Mouse (Mus musculus) forebrain, embryonic 12.5 days (tissue): ENCODE measurements around the gene Ndufs6. TPM values are rescaled to one million over a fixed set of nuclear protein-coding genes. Genes with fewer than 3 reads are reported as not detected.
A peak's percentile ranks its signal among the peaks of the same experiment; 100 is the strongest.

Source experiments
- ATAC-seq: fragments of 200-750 bp; cut with Nextera tagmentation; 2 replicates; pipeline ENCODE4 v1.8.0; 2017; ENCODE audit warnings: moderate TSS enrichment; ENCODE audit not compliant: low FRiP score
- H3K27ac ChIP-seq: fragments of 300-500 bp; sonication (generic); 2 replicates; pipeline ENCODE4 v1.5.1; 2016; ENCODE audit warnings: mild to moderate bottlenecking
- H3K27me3 ChIP-seq: fragments of 300-500 bp; sonication (generic); 2 replicates; pipeline ENCODE4 v1.6.1; 2016; ENCODE audit warnings: mild to moderate bottlenecking
- H3K36me3 ChIP-seq: fragments of 300-500 bp; sonication (generic); replicated peaks from 2 replicates; pipeline ENCODE4 v1.6.1; 2016; ENCODE audit warnings: mild to moderate bottlenecking
- H3K4me1 ChIP-seq: fragments of 300-500 bp; sonication (generic); 2 replicates; pipeline ENCODE4 v1.6.1; 2016
- H3K4me2 ChIP-seq: fragments of 300-500 bp; sonication (generic); 2 replicates; pipeline ENCODE4 v1.6.1; 2016; ENCODE audit warnings: mild to moderate bottlenecking, moderate library complexity
- H3K4me3 ChIP-seq: fragments of 300-500 bp; sonication (generic); replicated peaks from 2 replicates; pipeline ENCODE4 v1.5.1; 2016; ENCODE audit warnings: mild to moderate bottlenecking
- H3K9ac ChIP-seq: fragments of 300-500 bp; sonication (generic); 2 replicates; pipeline ENCODE4 v1.6.1; 2016; ENCODE audit warnings: mild to moderate bottlenecking
- H3K9me3 ChIP-seq: fragments of 300-500 bp; sonication (generic); 2 replicates; pipeline ENCODE4 v1.6.1; 2016
- WGBS: fragments of 180-500 bp; shearing (Covaris S2); methylation state at CpG from one replicate; pipeline ENCODE4 v1.1.7; 2016; 5-methylcytosine and 5-hydroxymethylcytosine counted together
- polyA plus RNA-seq: library from polyadenylated mRNA; unstranded; fragments of >200 nt; fragmentation: Nextera tagmentation; extraction: Ambion mirVana; gene quantifications from 2 replicates; pipeline ENCODE4 v1.2.1, GENCODE M21; 2016

Gene Ndufs6
- polyA plus RNA-seq, 1 experiment from 2014 or later, result 309 TPM

GRCm38 (mm10) chr13:73304729-73305128 lies 23.6 kb downstream of the Ndufs6 start:
- Histone ChIP-seq H3K36me3 (no peaks in the 10 kb centered on the region), H3K9me3 (no peaks in the 10 kb centered on the region), H3K4me3 (no peak overlapping the region), H3K9ac (no peak overlapping the region), H3K27me3 (peaks cover 27% of the 10 kb centered on the region), H3K27ac (peak overlapping the region; percentile 42; the same call in 1 of the 2 replicates), H3K4me1 (peaks cover 24% of the 10 kb centered on the region), H3K4me2 (no peak overlapping the region)
- 57% methylated on average over 6 of the region's 6 CpGs for WGBS
- ATAC-seq, result no peak

GRCm38 (mm10) chr13:73299322-73299721 lies 29.0 kb downstream of the Ndufs6 start:
- 90% methylated on average over 5 of the region's 5 CpGs for WGBS
- no peak for ATAC-seq

GRCm38 (mm10) chr13:73298717-73299116 lies 29.6 kb downstream of the Ndufs6 start:
- Histone ChIP-seq H3K27ac (no peak overlapping the region), H3K4me1 (no peaks in the 10 kb centered on the region), H3K36me3 (no peaks in the 10 kb centered on the region), H3K4me3 (no peak overlapping the region), H3K27me3 (no peaks in the 10 kb centered on the region; the same call in 1 of the 2 replicates), H3K9me3 (no peaks in the 10 kb centered on the region), H3K9ac (no peak overlapping the region), H3K4me2 (no peak overlapping the region)
- WGBS, result 72% methylated on average over 4 of the region's 4 CpGs
- no peak for ATAC-seq

More at GRCm38 (mm10) chr13:73299322-73299721, 29.0 kb downstream of the Ndufs6 start:
- Histone ChIP-seq H3K27me3 (no peaks in the 10 kb centered on the region; the same call in none of the 2 replicates), H3K4me1 (no peaks in the 10 kb centered on the region), H3K4me3 (no peak overlapping the region), H3K4me2 (no peak overlapping the region), H3K9ac (no peak overlapping the region), H3K9me3 (no peaks in the 10 kb centered on the region), H3K36me3 (no peaks in the 10 kb centered on the region), H3K27ac (no peak overlapping the region)

GRCm38 (mm10) chr13:73291102-73291501 lies 37.2 kb downstream of the Ndufs6 start:
- no peak for ATAC-seq
- WGBS, result 49% methylated on average over 2 of the region's 2 CpGs
- Histone ChIP-seq H3K4me2 (no peak overlapping the region), H3K9me3 (no peaks in the 10 kb centered on the region), H3K4me3 (no peak overlapping the region), H3K27me3 (0 out of 2 replicates have a peak, but pooled peaks cover 12% of the 10 kb centered on the region), H3K4me1 (no peaks in the 10 kb centered on the region), H3K36me3 (no peaks in the 10 kb centered on the region), H3K27ac (no peak overlapping the region), H3K9ac (no peak overlapping the region)

DNA sequence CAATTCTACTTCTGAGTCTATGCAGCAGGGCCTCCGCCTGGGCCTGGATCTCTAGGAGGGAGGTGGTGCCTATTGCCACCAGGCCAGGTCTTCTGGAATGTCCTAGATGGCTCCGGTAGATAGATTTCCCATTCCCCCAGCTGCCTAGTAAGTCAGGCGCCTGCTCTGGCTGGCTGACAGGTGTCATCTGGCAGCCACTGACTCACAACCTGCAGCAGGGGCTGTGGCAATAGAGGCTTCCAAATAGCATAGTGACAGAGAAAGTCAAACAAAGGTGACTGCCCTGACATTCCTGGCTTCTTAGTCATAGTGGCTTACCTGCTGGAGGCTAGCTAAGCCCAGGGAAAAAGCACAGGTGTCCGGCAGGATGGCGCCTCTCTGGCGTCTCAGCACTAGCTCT lies 38.1 kb downstream of the Ndufs6 start:
- Histone ChIP-seq H3K27me3 (0 out of 2 replicates have a peak, but pooled peaks cover 13% of the 10 kb centered on the region), H3K4me2 (no peak overlapping the region), H3K4me3 (no peak overlapping the region), H3K9me3 (no peaks in the 10 kb centered on the region), H3K4me1 (no peaks in the 10 kb centered on the region), H3K9ac (no peak overlapping the region), H3K36me3 (no peaks in the 10 kb centered on the region), H3K27ac (no peak overlapping the region)
- ATAC-seq, result no peak
- 90% methylated on average over 6 of the region's 6 CpGs for WGBS

GRCm38 (mm10) chr13:73283534-73283933 lies 44.8 kb downstream of the Ndufs6 start:
- Histone ChIP-seq H3K4me2 (no peak overlapping the region), H3K4me1 (no peaks in the 10 kb centered on the region), H3K27me3 (peaks cover 30% of the 10 kb centered on the region; the same call in 1 of the 2 replicates), H3K4me3 (no peak overlapping the region), H3K9me3 (no peaks in the 10 kb centered on the region), H3K36me3 (no peaks in the 10 kb centered on the region), H3K9ac (no peak overlapping the region), H3K27ac (no peak overlapping the region)
- WGBS, result 94% methylated on average over 1 of the region's 1 CpGs
- no peak for ATAC-seq

GRCm38 (mm10) chr13:73282407-73282806 lies 45.9 kb downstream of the Ndufs6 start:
- H3K27me3 ChIP-seq, result peaks cover 29% of the 10 kb centered on the region; the same call in 1 of the 2 replicates
- no peaks in the 10 kb centered on the region for H3K4me1 ChIP-seq
- no peak overlapping the region for H3K9ac ChIP-seq
- no peak overlapping the region for H3K4me2 ChIP-seq
- no peaks in the 10 kb centered on the region for H3K36me3 ChIP-seq
- no peaks in the 10 kb centered on the region for H3K9me3 ChIP-seq
- ATAC-seq, result no peak
- WGBS, result 91% methylated on average over 2 of the region's 2 CpGs
- no peak overlapping the region for H3K27ac ChIP-seq
- no peak overlapping the region for H3K4me3 ChIP-seq

DNA sequence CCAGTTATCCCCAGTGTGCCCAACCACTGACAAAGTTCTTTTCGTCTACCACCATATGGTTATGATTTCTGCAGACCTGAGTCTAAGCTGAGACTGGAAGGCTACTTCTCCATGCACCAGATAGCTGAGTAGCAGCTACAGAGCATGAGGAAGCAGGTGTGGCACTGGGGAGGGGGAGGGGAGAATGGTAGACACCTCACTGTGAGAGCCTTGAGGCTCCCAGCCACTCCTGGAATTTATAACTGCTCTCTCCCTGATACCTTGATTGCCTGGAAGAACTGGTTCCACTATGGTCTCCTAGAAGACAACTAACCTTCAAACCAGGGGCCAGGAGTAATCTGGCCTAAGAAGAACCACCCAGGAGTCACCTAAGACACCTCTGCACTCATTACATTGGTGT lies 49.1 kb downstream of the Ndufs6 start:
- no peak overlapping the region for H3K27ac ChIP-seq
- H3K9me3 ChIP-seq, result no peaks in the 10 kb centered on the region
- 84% methylated on average over 1 of the region's 1 CpGs for WGBS
- H3K9ac ChIP-seq, result no peak overlapping the region
- H3K4me1 ChIP-seq, result no peaks in the 10 kb centered on the region
- peaks cover 54% of the 10 kb centered on the region for H3K27me3 ChIP-seq
- ATAC-seq, result no peak
- H3K4me3 ChIP-seq, result no peak overlapping the region
- H3K36me3 ChIP-seq, result no peaks in the 10 kb centered on the region
- no peak overlapping the region for H3K4me2 ChIP-seq

DNA sequence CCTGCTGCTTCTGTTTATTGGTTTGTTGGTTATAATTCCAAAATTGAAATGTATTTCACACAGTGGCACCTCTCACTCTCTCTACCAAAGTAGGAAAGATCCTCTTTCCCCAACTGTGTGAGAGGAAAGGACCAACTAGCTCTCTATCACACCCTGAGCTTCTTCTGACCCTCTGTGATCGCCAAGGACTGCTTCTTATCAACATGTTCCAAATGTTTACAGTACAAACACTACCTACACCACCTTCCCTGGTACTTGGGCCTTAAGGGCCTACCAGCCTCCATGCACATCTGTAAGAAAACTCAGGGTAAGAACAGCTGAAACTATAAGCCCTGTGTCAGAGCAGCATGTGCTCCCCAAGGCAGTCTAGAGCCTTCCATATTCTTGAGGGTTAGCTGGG lies 50.5 kb downstream of the Ndufs6 start:
- Histone ChIP-seq H3K9ac (no peak overlapping the region), H3K4me2 (no peak overlapping the region), H3K4me1 (no peaks in the 10 kb centered on the region), H3K9me3 (no peaks in the 10 kb centered on the region), H3K4me3 (no peak overlapping the region), H3K36me3 (no peaks in the 10 kb centered on the region), H3K27me3 (peaks cover 59% of the 10 kb centered on the region), H3K27ac (no peak overlapping the region)
- no peak for ATAC-seq
- WGBS, result 69% methylated on average over 1 of the region's 1 CpGs

GRCm38 (mm10) chr13:73277361-73277760 lies 51.0 kb downstream of the Ndufs6 start:
- Histone ChIP-seq H3K27ac (no peak overlapping the region), H3K4me1 (peaks cover 3% of the 10 kb centered on the region; the same call in 1 of the 2 replicates), H3K4me2 (no peak overlapping the region), H3K36me3 (no peaks in the 10 kb centered on the region), H3K4me3 (no peak overlapping the region), H3K27me3 (peaks cover 63% of the 10 kb centered on the region), H3K9me3 (no peaks in the 10 kb centered on the region), H3K9ac (no peak overlapping the region)
- no peak for ATAC-seq
- 90% methylated on average over 6 of the region's 6 CpGs for WGBS

- H3K4me2 ChIP-seq, result no peak overlapping the region
- no peak for ATAC-seq
- no peaks in the 10 kb centered on the region for H3K9me3 ChIP-seq
- peaks cover 93% of the 10 kb centered on the region for H3K27me3 ChIP-seq
- no peak overlapping the region for H3K27ac ChIP-seq
- no peaks in the 10 kb centered on the region for H3K36me3 ChIP-seq
- H3K9ac ChIP-seq, result no peak overlapping the region
- H3K4me3 ChIP-seq, result no peak overlapping the region
- 27% methylated on average over 1 of the region's 1 CpGs for WGBS
- peaks cover 26% of the 10 kb centered on the region for H3K4me1 ChIP-seq
Measured at GRCm38 (mm10) chr13:73273536-73273935, 54.8 kb downstream of the Ndufs6 start.

DNA sequence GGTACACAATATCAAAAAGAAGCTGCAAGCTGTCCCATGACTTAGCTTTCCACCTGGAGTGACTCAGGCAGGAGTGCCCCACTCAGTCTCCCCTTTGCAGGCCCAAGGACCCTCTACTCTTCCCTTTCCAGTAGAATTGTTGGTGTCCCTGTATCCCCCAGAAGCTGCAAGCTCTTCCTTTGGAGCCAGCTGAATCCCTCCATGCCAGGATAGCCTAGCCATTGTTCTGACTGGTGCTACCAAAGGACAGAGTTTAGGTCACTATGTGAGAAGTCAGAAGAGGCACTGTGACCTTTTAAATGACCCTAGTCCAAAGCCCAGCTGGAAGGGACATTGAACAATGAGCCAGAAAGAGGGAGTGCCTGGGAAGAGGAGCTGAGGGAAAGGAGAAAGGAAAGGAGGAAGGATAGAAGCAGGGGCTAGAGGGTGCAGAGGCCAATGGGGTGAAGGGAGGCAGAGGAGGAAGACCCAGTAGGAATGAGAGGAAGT lies 55.5 kb downstream of the Ndufs6 start:
- Histone ChIP-seq H3K27me3 (peaks cover 96% of the 10 kb centered on the region), H3K9ac (no peak overlapping the region), H3K4me1 (peaks cover 30% of the 10 kb centered on the region), H3K27ac (no peak overlapping the region), H3K4me3 (no peak overlapping the region), H3K36me3 (no peaks in the 10 kb centered on the region), H3K9me3 (no peaks in the 10 kb centered on the region), H3K4me2 (no peak overlapping the region)
- ATAC-seq, result no peak
